Mouse (Mus musculus) B cell, adult 2 months (primary cell): ENCODE results near the gene Syt17.

Experiments
- DNase-seq, 2 experiments: peaks; one replicate each; pipeline ENCODE4 v3.0.0; 2022

The Syt17 gene

GRCm38 (mm10) chr7:118448134-118448967, at the start of gene Syt17:
Syt17 (minus strand) TSS chr7:118448222.
- DNase-seq = peak; percentile 32 to 34

- DNase-seq = no peak
Observed at GRCm38 (mm10) chr7:118494892-118495579, 47.0 kb upstream of the Syt17 start.

GRCm38 (mm10) chr7:118493892-118494291, 45.9 kb upstream of the Syt17 start:
- DNase-seq = no peak

- peak; percentile 42 to 43 for DNase-seq
Observed at GRCm38 (mm10) chr7:118491431-118492147, 43.6 kb upstream of the Syt17 start, which contains the start of gene Itpripl2. Itpripl2 (minus strand) TSS chr7:118491975.

GRCm38 (mm10) chr7:118490666-118491430, 42.8 kb upstream of the Syt17 start:
- DNase-seq = no peak

- no peak for DNase-seq
Observed at GRCm38 (mm10) chr7:118489706-118490665, 42.0 kb upstream of the Syt17 start.

- DNase-seq = no peak
Observed at GRCm38 (mm10) chr7:118488060-118488664, 40.1 kb upstream of the Syt17 start.

GRCm38 (mm10) chr7:118486917-118487316, 38.9 kb upstream of the Syt17 start:
- DNase-seq = no peak

- no peak for DNase-seq
Observed at GRCm38 (mm10) chr7:118483996-118484395, 36.0 kb upstream of the Syt17 start.

GRCm38 (mm10) chr7:118482001-118482400, 34.0 kb upstream of the Syt17 start:
- no peak for DNase-seq

- DNase-seq = no peak
Observed at GRCm38 (mm10) chr7:118481047-118481810, 33.2 kb upstream of the Syt17 start.

GRCm38 (mm10) chr7:118480160-118480709, 32.2 kb upstream of the Syt17 start:
- DNase-seq = no peak

GRCm38 (mm10) chr7:118478835-118479312, 30.9 kb upstream of the Syt17 start:
- DNase-seq = no peak

- DNase-seq = no peak
Observed at GRCm38 (mm10) chr7:118476428-118476827, 28.4 kb upstream of the Syt17 start.

- no peak for DNase-seq
Observed at GRCm38 (mm10) chr7:118475008-118475705, 27.1 kb upstream of the Syt17 start.

- no peak for DNase-seq
Observed at GRCm38 (mm10) chr7:118472886-118473285, 24.9 kb upstream of the Syt17 start.

GRCm38 (mm10) chr7:118468060-118468459, 20.0 kb upstream of the Syt17 start:
- no peak for DNase-seq

GRCm38 (mm10) chr7:118464432-118464831, 16.4 kb upstream of the Syt17 start:
- DNase-seq = no peak
